Mouse (Mus musculus): ENCODE data around the gene Kcnip1. TPM values are rescaled to one million over a fixed set of nuclear protein-coding genes. Genes with fewer than 3 reads are reported as not detected.

The Kcnip1 gene
- polyA plus RNA-seq, 1 experiment from 2014 or later, result 61.8 TPM

DNA sequence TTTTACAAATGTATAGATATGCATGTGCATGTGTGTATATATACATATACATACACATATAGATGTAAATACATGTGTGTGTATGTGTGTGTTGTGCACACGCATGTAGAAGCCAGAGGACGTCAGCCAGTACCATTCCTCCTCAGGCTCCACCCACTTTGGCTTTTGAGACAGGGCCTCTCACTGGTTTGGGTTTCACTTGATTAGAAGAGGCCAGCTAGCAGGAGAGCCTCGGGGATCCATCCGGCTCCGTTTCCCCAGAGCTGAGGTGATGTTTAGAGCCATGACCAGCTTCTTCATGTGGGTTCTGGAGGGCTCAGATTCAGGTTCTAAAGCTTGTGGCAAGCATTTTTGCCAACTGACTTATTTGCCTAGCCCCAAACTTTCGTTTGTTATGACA is 89.5 kb downstream of the Kcnip1 start:
- no peak overlapping the region for H3K9ac ChIP-seq (replicated peaks; ENCODE audit: low read depth, low read length)
- H3K27me3 ChIP-seq (replicated peaks; ENCODE audit: control insufficient read depth, insufficient read depth, low read length), result no peaks in the 10 kb centered on the region
- H3K9me3 ChIP-seq (ENCODE audit: control insufficient read depth, low read length), result no peaks in the 10 kb centered on the region; the same call in 1 of the 2 replicates
- 66% methylated on average over 6 of the region's 6 CpGs for WGBS
- no peak overlapping the region for H3K4me3 ChIP-seq (replicated peaks; ENCODE audit: low read length)
- H3K27ac ChIP-seq (ENCODE audit: low read length), result no peak overlapping the region
- no peak for ATAC-seq
- no peaks in the 10 kb centered on the region for H3K4me1 ChIP-seq (replicated peaks; ENCODE audit: control insufficient read depth, insufficient read depth, low read length)
- H3K4me2 ChIP-seq (ENCODE audit: low read length), result no peak overlapping the region
- H3K36me3 ChIP-seq (ENCODE audit: control insufficient read depth, insufficient read depth), result no peaks in the 10 kb centered on the region

DNA sequence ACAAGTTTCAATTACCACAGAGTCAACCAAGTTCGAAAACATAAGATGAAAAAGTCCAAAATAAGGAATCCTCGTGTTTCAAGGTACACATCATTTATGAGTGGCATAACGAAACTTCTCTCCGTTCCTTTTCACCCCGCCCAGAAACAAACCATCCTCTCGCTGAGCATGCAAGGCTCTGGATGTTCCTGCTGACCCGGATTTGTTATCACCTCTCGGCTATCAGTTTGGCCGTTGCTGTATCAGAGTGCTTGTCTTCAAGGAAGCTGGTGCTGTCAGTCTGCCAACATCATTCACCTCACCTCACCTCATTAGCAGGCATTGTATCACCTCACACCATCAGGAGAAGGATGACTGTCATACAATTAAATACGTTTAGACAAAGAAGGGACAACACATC is 90.6 kb downstream of the Kcnip1 start:
- Histone ChIP-seq H3K4me2 (ENCODE audit: low read length) (no peak overlapping the region), H3K4me3 (replicated peaks; ENCODE audit: low read length) (no peak overlapping the region), H3K36me3 (ENCODE audit: control insufficient read depth, insufficient read depth) (no peaks in the 10 kb centered on the region), H3K27ac (ENCODE audit: low read length) (no peak overlapping the region), H3K9me3 (ENCODE audit: control insufficient read depth, low read length) (no peaks in the 10 kb centered on the region; the same call in 1 of the 2 replicates), H3K9ac (replicated peaks; ENCODE audit: low read depth, low read length) (no peak overlapping the region), H3K27me3 (replicated peaks; ENCODE audit: control insufficient read depth, insufficient read depth, low read length) (no peaks in the 10 kb centered on the region), H3K4me1 (replicated peaks; ENCODE audit: control insufficient read depth, insufficient read depth, low read length) (no peaks in the 10 kb centered on the region)
- no peak for ATAC-seq
- WGBS, result 82% methylated on average over 10 of the region's 10 CpGs

DNA sequence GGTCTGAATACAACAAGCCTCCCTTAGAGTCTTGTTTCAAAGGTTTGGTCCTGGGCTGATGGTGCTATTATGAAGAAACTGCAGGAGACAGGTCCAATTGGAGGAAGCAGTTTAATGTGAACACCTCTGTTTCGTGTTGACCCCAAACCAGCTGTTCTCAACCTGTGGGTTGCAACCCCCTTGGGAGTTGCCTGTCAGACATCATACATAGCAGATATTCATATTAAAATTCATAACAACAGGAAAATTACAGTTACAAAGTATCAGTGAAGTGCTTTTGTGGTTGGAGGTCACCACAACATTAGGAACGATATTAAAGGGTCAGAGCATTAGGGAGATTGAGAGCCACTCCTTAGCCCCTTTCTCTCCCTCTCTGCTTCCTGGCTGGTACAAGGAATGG is 91.2 kb downstream of the Kcnip1 start:
- no peak for ATAC-seq
- WGBS, result 79% methylated on average over 2 of the region's 2 CpGs
- no peak overlapping the region for H3K4me2 ChIP-seq (ENCODE audit: low read length)

DNA sequence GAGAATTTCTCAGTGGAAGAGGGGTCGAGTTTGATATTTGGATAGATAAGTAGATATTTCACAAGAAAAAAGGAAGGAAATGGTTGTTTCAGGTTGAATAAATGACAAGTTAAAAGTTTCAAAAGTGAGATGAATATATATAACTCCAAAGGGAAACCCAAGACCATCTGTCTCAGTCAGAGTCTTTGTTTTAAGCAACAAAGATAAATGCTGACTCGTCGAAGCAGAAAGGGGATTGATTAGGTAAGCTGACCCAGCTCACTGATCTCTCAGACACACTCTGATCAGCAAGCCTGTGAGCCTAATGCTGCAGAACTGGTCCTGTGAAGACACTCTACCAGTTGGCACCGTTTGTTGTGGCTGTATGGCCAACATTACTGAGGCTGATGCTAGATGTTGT is 101.9 kb downstream of the Kcnip1 start:
- 89% methylated on average over 4 of the region's 4 CpGs for WGBS
- H3K4me1 ChIP-seq (replicated peaks; ENCODE audit: control insufficient read depth, insufficient read depth, low read length), result no peaks in the 10 kb centered on the region

More for the DNA sequence above, 91.2 kb downstream of the Kcnip1 start:
- Histone ChIP-seq H3K27ac (ENCODE audit: low read length) (no peak overlapping the region), H3K4me1 (replicated peaks; ENCODE audit: control insufficient read depth, insufficient read depth, low read length) (no peaks in the 10 kb centered on the region), H3K27me3 (replicated peaks; ENCODE audit: control insufficient read depth, insufficient read depth, low read length) (no peaks in the 10 kb centered on the region), H3K36me3 (ENCODE audit: control insufficient read depth, insufficient read depth) (no peaks in the 10 kb centered on the region), H3K9me3 (ENCODE audit: control insufficient read depth, low read length) (no peaks in the 10 kb centered on the region; the same call in 1 of the 2 replicates), H3K9ac (replicated peaks; ENCODE audit: low read depth, low read length) (no peak overlapping the region), H3K4me3 (replicated peaks; ENCODE audit: low read length) (no peak overlapping the region)

DNA sequence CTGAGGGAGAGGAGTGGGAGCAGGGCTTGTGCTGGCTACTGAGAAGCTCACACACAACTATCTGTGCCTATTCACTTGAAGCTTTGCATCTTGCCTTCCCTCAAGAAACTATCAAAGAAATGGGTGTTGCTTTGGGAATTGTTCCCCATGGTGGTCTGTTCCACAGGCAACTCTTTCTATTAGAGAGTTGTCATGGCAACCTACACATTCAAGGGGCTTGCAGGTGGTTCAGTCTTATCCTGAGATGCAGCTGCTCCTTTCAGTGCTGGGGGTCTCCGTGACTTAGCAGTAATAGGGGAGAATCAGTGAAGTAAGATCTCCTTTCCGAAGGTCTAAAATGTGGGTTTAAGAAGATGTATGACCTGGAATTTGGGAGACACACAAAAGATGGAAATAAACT is 102.6 kb downstream of the Kcnip1 start:
- 51% methylated on average over 2 of the region's 2 CpGs for WGBS
- ATAC-seq, result no peak
- H3K27ac ChIP-seq (ENCODE audit: low read length), result no peak overlapping the region

More for the DNA sequence above, 101.9 kb downstream of the Kcnip1 start:
- H3K9me3 ChIP-seq (ENCODE audit: control insufficient read depth, low read length), result peaks cover 2% of the 10 kb centered on the region; the same call in 1 of the 2 replicates
- no peaks in the 10 kb centered on the region for H3K27me3 ChIP-seq (replicated peaks; ENCODE audit: control insufficient read depth, insufficient read depth, low read length)
- no peak for ATAC-seq
- no peak overlapping the region for H3K4me2 ChIP-seq (ENCODE audit: low read length)
- no peak overlapping the region for H3K27ac ChIP-seq (ENCODE audit: low read length)
- no peaks in the 10 kb centered on the region for H3K36me3 ChIP-seq (ENCODE audit: control insufficient read depth, insufficient read depth)
- no peak overlapping the region for H3K4me3 ChIP-seq (replicated peaks; ENCODE audit: low read length)
- H3K9ac ChIP-seq (replicated peaks; ENCODE audit: low read depth, low read length), result no peak overlapping the region

DNA sequence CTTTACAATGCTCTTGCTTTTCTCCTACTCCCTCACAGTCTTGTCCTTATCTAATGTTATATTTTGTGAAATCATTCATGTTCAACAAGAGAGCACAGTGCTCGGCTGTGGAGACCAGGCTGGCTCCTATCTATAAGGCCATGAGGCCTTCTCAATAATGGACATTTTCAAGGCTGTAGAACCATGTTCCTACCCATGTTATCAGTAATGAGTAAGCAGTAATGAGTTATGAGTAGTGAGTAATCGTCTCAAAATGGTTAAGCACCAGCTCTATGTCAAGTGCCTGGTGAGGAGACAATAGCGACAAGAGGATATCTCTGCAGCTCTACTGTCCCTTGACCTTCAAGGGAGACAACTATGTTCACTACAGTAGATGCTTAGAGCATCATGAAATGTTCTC is 105.3 kb downstream of the Kcnip1 start:
- H3K4me1 ChIP-seq (replicated peaks; ENCODE audit: control insufficient read depth, insufficient read depth, low read length), result no peaks in the 10 kb centered on the region
- H3K27me3 ChIP-seq (replicated peaks; ENCODE audit: control insufficient read depth, insufficient read depth, low read length), result no peaks in the 10 kb centered on the region
- peaks cover 2% of the 10 kb centered on the region; the same call in 1 of the 2 replicates for H3K9me3 ChIP-seq (ENCODE audit: control insufficient read depth, low read length)
- no peak overlapping the region for H3K4me2 ChIP-seq (ENCODE audit: low read length)
- H3K27ac ChIP-seq (ENCODE audit: low read length), result no peak overlapping the region
- WGBS, result 88% methylated on average over 3 of the region's 3 CpGs
- no peak for ATAC-seq
- no peak overlapping the region for H3K9ac ChIP-seq (replicated peaks; ENCODE audit: low read depth, low read length)
- no peaks in the 10 kb centered on the region for H3K36me3 ChIP-seq (ENCODE audit: control insufficient read depth, insufficient read depth)
- H3K4me3 ChIP-seq (replicated peaks; ENCODE audit: low read length), result no peak overlapping the region

More for the DNA sequence above, 102.6 kb downstream of the Kcnip1 start:
- Histone ChIP-seq H3K4me1 (replicated peaks; ENCODE audit: control insufficient read depth, insufficient read depth, low read length) (no peaks in the 10 kb centered on the region), H3K36me3 (ENCODE audit: control insufficient read depth, insufficient read depth) (no peaks in the 10 kb centered on the region), H3K9ac (replicated peaks; ENCODE audit: low read depth, low read length) (no peak overlapping the region), H3K4me2 (ENCODE audit: low read length) (no peak overlapping the region), H3K4me3 (replicated peaks; ENCODE audit: low read length) (no peak overlapping the region), H3K27me3 (replicated peaks; ENCODE audit: control insufficient read depth, insufficient read depth, low read length) (no peaks in the 10 kb centered on the region), H3K9me3 (ENCODE audit: control insufficient read depth, low read length) (peaks cover 2% of the 10 kb centered on the region; the same call in 1 of the 2 replicates)

DNA sequence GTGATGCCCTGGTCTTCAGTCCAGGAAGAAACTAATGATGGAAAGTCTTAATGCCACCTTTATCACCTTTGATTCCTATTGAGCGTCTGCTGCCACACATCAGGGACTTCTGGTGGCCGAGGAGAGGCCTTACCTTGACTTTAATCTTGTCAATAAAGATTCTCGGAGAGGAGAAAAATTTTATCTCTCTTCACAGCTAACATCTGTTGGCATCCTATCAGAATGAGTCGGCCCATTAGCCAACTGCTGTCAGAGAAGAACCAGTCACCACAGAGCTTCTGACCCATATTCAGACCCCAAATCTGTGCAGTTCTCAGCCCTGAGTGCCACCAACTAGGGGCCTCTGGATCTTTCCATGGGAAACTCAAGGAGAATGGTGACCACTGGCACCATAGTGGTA is 107.0 kb downstream of the Kcnip1 start:
- no peaks in the 10 kb centered on the region for H3K27me3 ChIP-seq (replicated peaks; ENCODE audit: control insufficient read depth, insufficient read depth, low read length)
- no peak for ATAC-seq
- WGBS, result 90% methylated on average over 4 of the region's 4 CpGs

DNA sequence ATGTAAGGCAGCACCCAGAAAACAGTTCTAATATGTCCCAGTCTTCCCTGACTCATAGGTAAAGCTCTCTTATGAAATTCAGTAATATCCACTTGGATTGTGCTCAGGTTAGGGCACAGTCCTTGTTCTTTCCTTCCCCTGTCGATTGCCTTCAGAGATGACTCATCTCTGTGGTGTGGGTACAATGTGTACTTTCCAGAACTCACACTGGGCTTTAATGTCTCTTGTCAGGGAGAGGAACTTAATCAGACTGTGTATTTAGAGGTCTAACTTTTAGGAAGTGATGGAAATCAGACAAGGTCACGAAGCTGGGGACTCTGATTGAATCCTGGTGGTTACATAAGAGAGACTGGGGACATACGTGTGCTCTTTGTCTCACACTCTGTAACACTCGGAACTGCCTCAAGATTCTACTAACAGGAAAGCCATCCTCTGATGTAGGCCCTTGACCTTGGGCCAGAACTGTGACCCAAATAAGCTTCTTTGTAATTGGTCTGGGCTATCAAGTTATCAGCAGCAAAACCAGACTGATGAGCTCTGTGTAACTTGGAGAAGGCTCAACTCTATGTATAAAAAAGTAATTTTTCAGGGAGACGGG is 110.1 kb downstream of the Kcnip1 start:
- Histone ChIP-seq H3K4me3 (replicated peaks; ENCODE audit: low read length) (no peak overlapping the region), H3K27ac (ENCODE audit: low read length) (no peak overlapping the region), H3K36me3 (ENCODE audit: control insufficient read depth, insufficient read depth) (no peaks in the 10 kb centered on the region), H3K4me1 (replicated peaks; ENCODE audit: control insufficient read depth, insufficient read depth, low read length) (no peaks in the 10 kb centered on the region), H3K9me3 (ENCODE audit: control insufficient read depth, low read length) (no peaks in the 10 kb centered on the region), H3K4me2 (ENCODE audit: low read length) (no peak overlapping the region), H3K9ac (replicated peaks; ENCODE audit: low read depth, low read length) (no peak overlapping the region), H3K27me3 (replicated peaks; ENCODE audit: control insufficient read depth, insufficient read depth, low read length) (no peaks in the 10 kb centered on the region)
- WGBS, result 82% methylated on average over 5 of the region's 5 CpGs
- no peak for ATAC-seq

More for the DNA sequence above, 107.0 kb downstream of the Kcnip1 start:
- Histone ChIP-seq H3K4me1 (replicated peaks; ENCODE audit: control insufficient read depth, insufficient read depth, low read length) (no peaks in the 10 kb centered on the region), H3K9ac (replicated peaks; ENCODE audit: low read depth, low read length) (no peak overlapping the region), H3K36me3 (ENCODE audit: control insufficient read depth, insufficient read depth) (no peaks in the 10 kb centered on the region), H3K9me3 (ENCODE audit: control insufficient read depth, low read length) (no peaks in the 10 kb centered on the region), H3K4me2 (ENCODE audit: low read length) (no peak overlapping the region), H3K4me3 (replicated peaks; ENCODE audit: low read length) (no peak overlapping the region), H3K27ac (ENCODE audit: low read length) (no peak overlapping the region)

DNA sequence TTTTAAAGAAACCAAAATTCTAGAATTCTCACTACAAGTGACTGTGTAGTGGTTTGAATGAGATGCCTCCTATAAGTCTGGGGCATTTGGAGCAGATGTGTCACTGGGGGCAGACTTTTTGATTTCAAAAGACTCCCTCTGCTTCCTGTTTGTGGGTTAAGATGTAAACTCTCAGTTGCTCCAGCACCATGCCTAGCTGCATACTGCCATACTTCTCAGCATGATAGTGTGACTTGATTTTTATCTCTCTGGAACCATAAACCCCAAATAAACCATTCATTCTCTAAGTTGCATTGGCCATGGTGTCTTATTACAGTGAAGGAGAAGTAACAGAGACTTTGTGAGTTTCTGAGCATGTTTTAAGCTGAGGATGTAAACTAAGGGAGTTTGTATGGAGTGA is 118.0 kb downstream of the Kcnip1 start:
- no peak overlapping the region for H3K4me2 ChIP-seq (ENCODE audit: low read length)
- no peak overlapping the region for H3K27ac ChIP-seq (ENCODE audit: low read length)
- H3K36me3 ChIP-seq (ENCODE audit: control insufficient read depth, insufficient read depth), result no peaks in the 10 kb centered on the region
- no peak overlapping the region for H3K4me3 ChIP-seq (replicated peaks; ENCODE audit: low read length)
- H3K4me1 ChIP-seq (replicated peaks; ENCODE audit: control insufficient read depth, insufficient read depth, low read length), result peaks cover 6% of the 10 kb centered on the region
- peaks cover 6% of the 10 kb centered on the region; the same call in 1 of the 2 replicates for H3K9me3 ChIP-seq (ENCODE audit: control insufficient read depth, low read length)
- H3K27me3 ChIP-seq (replicated peaks; ENCODE audit: control insufficient read depth, insufficient read depth, low read length), result no peaks in the 10 kb centered on the region
- ATAC-seq, result no peak
- no peak overlapping the region for H3K9ac ChIP-seq (replicated peaks; ENCODE audit: low read depth, low read length)
